Mouse (Mus musculus) liver, adult 2 months (tissue): ENCODE results near the gene Alg12. TPM values are rescaled to one million over a fixed set of nuclear protein-coding genes. Genes with fewer than 3 reads are reported as not detected.
A peak's percentile ranks its signal among the peaks of the same experiment; 100 is the strongest.

Experiments
- DNase-seq: peaks from one replicate; pipeline ENCODE4 v3.0.0-alpha.2; 2011; ENCODE audit warnings: low read depth, low spot score; ENCODE audit errors: extremely low read depth
- H3K27ac ChIP-seq: fragments of 200-500 bp; replicated peaks from 2 replicates; pipeline ENCODE4 v1.5.1; 2012; ENCODE audit warnings: low read depth, mild to moderate bottlenecking, control low read depth, inconsistent platforms, low read length; ENCODE audit not compliant: insufficient read depth
- H3K27me3 ChIP-seq: fragments of 200-500 bp; 2 replicates; pipeline ENCODE4 v1.6.1; 2012; ENCODE audit warnings: mild to moderate bottlenecking, moderate library complexity, low read length, inconsistent platforms; ENCODE audit not compliant: control insufficient read depth, insufficient read depth
- H3K36me3 ChIP-seq: fragments of 200-500 bp; 2 replicates; pipeline ENCODE4 v1.6.1; 2012; ENCODE audit warnings: low read length, inconsistent platforms; ENCODE audit not compliant: control insufficient read depth, insufficient read depth
- H3K4me1 ChIP-seq: fragments of 200-500 bp; 2 replicates; pipeline ENCODE4 v1.6.1; 2011; ENCODE audit warnings: low read length; ENCODE audit not compliant: control insufficient read depth, insufficient read depth
- H3K4me3 ChIP-seq: fragments of 200-500 bp; 2 replicates; pipeline ENCODE4 v1.5.1; 2011; ENCODE audit warnings: low read depth, mild to moderate bottlenecking, control low read depth, low read length, moderate library complexity; ENCODE audit not compliant: insufficient read depth
- H3K79me2 ChIP-seq: fragments of 200-500 bp; 2 replicates; pipeline ENCODE4 v1.6.1; 2012; ENCODE audit warnings: inconsistent platforms, mild to moderate bottlenecking, low read length, moderate library complexity; ENCODE audit not compliant: control insufficient read depth, insufficient read depth
- H3K9ac ChIP-seq: fragments of 200-500 bp; 2 replicates; pipeline ENCODE4 v1.6.1; 2012; ENCODE audit warnings: low read depth, mild to moderate bottlenecking, control low read depth, inconsistent platforms, low read length
- CTCF ChIP-seq: fragments of 200-500 bp; IDR thresholded peaks from 2 replicates; pipeline ENCODE4 v1.5.1; 2011; ENCODE audit warnings: low read depth, low read length, control low read depth
- POLR2A ChIP-seq: fragments of 200-500 bp; IDR thresholded peaks from 2 replicates; pipeline ENCODE4 v1.6.1; 2011; ENCODE audit warnings: low read length, control low read depth; ENCODE audit not compliant: insufficient read depth; ENCODE audit errors: extremely low read depth
- WGBS: fragments of 180-500 bp; shearing (Covaris S2); methylation state at CpG from one replicate; pipeline ENCODE4 v1.1.7; 2018; 5-methylcytosine and 5-hydroxymethylcytosine counted together
- polyA plus RNA-seq: library from polyadenylated mRNA; depleted of rRNA; stranded (reverse); fragments of >200 nt; gene quantifications from 2 replicates; pipeline ENCODE4 v1.2.3, GENCODE M21; 2012
- total RNA-seq: library from RNA; depleted of rRNA; stranded (reverse); fragments of >200 nt; gene quantifications from 2 replicates; pipeline ENCODE4 v1.2.3, GENCODE M21; 2014

The Alg12 gene
- total and polyA plus RNA-seq, 2 experiments, result 4.9 to 14.4 TPM

- no peaks in the 10 kb centered on the region for H3K27me3 ChIP-seq
- H3K9ac ChIP-seq, result peak overlapping the region; percentile 88
- DNase-seq, result peak; percentile 82
- under 1% methylated on average over 39 of the region's 39 CpGs for WGBS
- no peaks in the 10 kb centered on the region for H3K36me3 ChIP-seq
- no peaks in the 10 kb centered on the region for H3K79me2 ChIP-seq
- peak overlapping the region; percentile 83 for H3K4me3 ChIP-seq
- peak overlapping the region; percentile 83 for H3K27ac ChIP-seq
- TF ChIP-seq POLR2A (0 out of 2 replicates have a peak, but pooled peaks have one; percentile 44), CTCF (no peak)
- peaks cover 14% of the 10 kb centered on the region for H3K4me1 ChIP-seq
These were observed 18.2 kb upstream of the Alg12 start for GRCm38 (mm10) chr15:88837199-88837932.

- Histone ChIP-seq H3K4me3 (peak overlapping the region; percentile 20), H3K79me2 (no peaks in the 10 kb centered on the region), H3K27me3 (no peaks in the 10 kb centered on the region), H3K9ac (peak overlapping the region; percentile 31), H3K27ac (peak overlapping the region; percentile 14; the same call in 1 of the 2 replicates), H3K4me1 (peaks cover 21% of the 10 kb centered on the region), H3K36me3 (no peaks in the 10 kb centered on the region)
- 55% methylated on average over 5 of the region's 5 CpGs for WGBS
- no peak for TF ChIP-seq POLR2A
- TF ChIP-seq CTCF, result no peak
- no peak for DNase-seq
These were observed 17.5 kb upstream of the Alg12 start for GRCm38 (mm10) chr15:88836571-88836970.

- Histone ChIP-seq H3K27me3 (no peaks in the 10 kb centered on the region), H3K27ac (no peak overlapping the region), H3K9ac (no peak overlapping the region), H3K4me3 (no peak overlapping the region), H3K36me3 (no peaks in the 10 kb centered on the region), H3K79me2 (no peaks in the 10 kb centered on the region), H3K4me1 (peaks cover 24% of the 10 kb centered on the region)
- TF ChIP-seq CTCF, result peak; percentile 20; the same call in 1 of the 2 replicates
- TF ChIP-seq POLR2A, result no peak
- 71% methylated on average over 6 of the region's 6 CpGs for WGBS
- DNase-seq, result no peak
These were observed 16.9 kb upstream of the Alg12 start for GRCm38 (mm10) chr15:88836031-88836430.

DNA sequence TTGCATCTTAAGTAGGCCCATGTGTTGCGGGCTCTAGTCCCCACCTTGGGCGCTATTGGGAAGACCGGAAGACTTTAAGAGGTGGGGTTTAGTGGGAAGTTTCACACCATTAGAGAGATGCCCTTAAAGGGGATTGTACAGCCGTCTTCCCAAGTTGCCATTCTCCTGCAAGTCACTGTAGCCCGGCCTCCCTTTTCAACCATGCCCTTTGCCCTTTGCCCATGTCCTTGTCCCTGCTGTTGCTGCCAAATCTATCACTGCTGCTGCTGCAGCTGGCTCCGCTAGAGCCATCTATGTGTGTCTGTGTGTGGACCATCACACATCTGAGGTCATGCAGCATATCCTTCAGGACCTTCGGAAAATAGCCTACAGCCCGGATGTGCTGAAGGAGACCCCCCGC is 13.4 kb upstream of the Alg12 start:
- DNase-seq, result peak; percentile 91
- Histone ChIP-seq H3K27ac (peak overlapping the region; percentile 84), H3K27me3 (no peaks in the 10 kb centered on the region), H3K4me3 (no peak overlapping the region), H3K36me3 (no peaks in the 10 kb centered on the region), H3K9ac (no peak overlapping the region), H3K4me1 (peaks cover 47% of the 10 kb centered on the region), H3K79me2 (no peaks in the 10 kb centered on the region)
- 41% methylated on average over 9 of the region's 9 CpGs for WGBS
- TF ChIP-seq CTCF (no peak), POLR2A (no peak)

DNA sequence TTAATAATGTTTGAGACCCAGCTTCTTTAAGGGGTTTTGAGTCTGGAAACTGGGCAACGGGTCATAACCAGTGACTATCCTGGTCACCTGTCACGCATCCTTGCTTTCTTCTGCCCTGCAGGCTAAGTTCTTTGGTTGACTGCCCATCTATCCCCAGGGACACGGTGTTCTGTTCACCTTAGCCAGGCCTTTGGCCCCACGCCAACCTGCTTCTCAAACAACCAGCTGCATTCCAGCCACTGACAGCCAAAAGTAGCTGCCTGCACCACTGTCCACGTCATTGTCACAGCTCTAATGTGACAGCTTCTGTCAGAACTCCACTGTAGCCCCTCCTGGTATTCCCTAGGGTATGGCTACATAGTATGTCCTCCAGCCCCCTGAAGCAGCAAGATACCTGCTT is 12.4 kb upstream of the Alg12 start:
- no peak for TF ChIP-seq CTCF
- TF ChIP-seq POLR2A, result no peak
- H3K27ac ChIP-seq, result peak overlapping the region; percentile 84
- no peaks in the 10 kb centered on the region for H3K79me2 ChIP-seq
- H3K4me1 ChIP-seq, result peaks cover 50% of the 10 kb centered on the region
- H3K27me3 ChIP-seq, result no peaks in the 10 kb centered on the region
- H3K9ac ChIP-seq, result peak overlapping the region; percentile 29; the same call in 1 of the 2 replicates
- no peak overlapping the region for H3K4me3 ChIP-seq
- DNase-seq, result peak; percentile 95
- no peaks in the 10 kb centered on the region; the same call in 1 of the 2 replicates for H3K36me3 ChIP-seq
- WGBS, result 23% methylated on average over 5 of the region's 5 CpGs

GRCm38 (mm10) chr15:88830696-88831095 is 11.6 kb upstream of the Alg12 start:
- no peak for DNase-seq
- Histone ChIP-seq H3K4me3 (no peak overlapping the region), H3K36me3 (peaks cover 4% of the 10 kb centered on the region; the same call in 1 of the 2 replicates), H3K27ac (peak overlapping the region; percentile 69), H3K9ac (no peak overlapping the region; the same call in 1 of the 2 replicates), H3K4me1 (peaks cover 47% of the 10 kb centered on the region), H3K79me2 (no peaks in the 10 kb centered on the region), H3K27me3 (no peaks in the 10 kb centered on the region)
- 82% methylated on average over 5 of the region's 5 CpGs for WGBS
- TF ChIP-seq CTCF (no peak), POLR2A (no peak)
